Mouse (Mus musculus) R1 (cell line): ENCODE results near the gene Adgrl2.
A peak's percentile ranks its signal among the peaks of the same experiment; 100 is the strongest.

Source experiments
- DNase-seq: peaks from one replicate; pipeline ENCODE4 v3.0.0-alpha.2; 2018; ENCODE audit warnings: low read depth, low spot score

Adgrl2 gene

GRCm38 (mm10) chr3:148977124-148977529 is 13.2 kb downstream of the Adgrl2 start:
- peak; percentile 6 for DNase-seq

DNA sequence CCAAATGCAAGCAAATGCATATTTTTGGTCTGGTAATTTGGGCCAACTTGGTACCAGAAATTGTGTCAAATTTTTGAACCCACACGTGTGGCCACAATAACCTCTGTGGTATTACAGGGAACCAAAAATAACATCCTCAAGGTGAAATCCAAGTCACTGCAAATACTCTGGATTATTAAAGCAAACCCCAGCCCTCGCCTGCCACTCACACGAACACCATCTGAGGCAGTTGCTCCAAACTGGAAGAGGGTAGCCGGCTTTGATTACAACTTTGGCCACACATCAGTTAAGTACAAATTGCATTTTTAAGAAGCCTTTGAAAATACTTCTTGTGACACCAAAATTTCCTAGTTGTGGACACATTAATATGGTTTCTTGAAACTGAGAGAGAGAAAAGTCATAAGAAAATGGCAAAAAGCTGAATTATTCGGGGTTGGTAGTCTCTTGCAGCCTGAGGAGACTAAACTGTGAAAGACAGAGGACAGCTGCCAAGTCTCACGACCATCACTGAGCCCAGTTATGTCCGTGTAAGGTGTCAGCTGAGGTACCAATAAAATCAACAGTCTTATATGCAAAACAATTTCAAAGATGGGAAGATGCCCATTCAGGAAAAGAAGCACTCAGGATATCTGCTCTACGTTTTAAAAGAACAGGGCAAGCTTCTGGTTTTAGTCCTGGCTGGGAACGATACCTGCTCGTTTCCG is 18.3 kb downstream of the Adgrl2 start:
- DNase-seq, result no peak

DNA sequence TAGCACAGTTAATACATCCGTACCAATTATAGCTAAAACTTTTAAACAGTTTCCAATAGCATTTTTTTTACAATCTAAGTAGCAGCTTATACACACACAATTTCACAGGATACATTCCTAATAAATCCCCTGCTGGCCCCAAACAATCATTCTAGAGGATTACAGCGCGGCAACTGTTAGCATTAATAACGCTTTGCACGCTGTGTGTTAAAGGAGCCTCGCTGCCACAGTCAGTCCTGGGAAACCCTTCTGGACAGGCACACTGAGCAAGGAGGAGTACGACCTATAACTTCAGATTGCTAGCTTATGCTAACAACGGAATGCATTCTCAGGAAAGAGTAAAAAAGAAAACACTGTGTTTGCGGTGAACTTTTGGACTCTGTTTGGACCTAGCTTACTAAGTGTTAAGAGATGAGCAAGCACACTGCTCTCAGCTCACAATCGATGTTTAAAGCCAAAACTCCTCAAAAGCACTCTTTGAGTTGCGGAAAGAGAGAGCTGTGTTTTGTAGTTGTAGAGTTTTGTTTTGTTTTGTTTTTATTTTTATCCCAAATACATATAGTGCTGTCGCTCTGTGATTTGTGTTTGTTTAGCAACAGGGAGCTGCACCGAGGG is 25.3 kb downstream of the Adgrl2 start:
- no peak for DNase-seq

DNA sequence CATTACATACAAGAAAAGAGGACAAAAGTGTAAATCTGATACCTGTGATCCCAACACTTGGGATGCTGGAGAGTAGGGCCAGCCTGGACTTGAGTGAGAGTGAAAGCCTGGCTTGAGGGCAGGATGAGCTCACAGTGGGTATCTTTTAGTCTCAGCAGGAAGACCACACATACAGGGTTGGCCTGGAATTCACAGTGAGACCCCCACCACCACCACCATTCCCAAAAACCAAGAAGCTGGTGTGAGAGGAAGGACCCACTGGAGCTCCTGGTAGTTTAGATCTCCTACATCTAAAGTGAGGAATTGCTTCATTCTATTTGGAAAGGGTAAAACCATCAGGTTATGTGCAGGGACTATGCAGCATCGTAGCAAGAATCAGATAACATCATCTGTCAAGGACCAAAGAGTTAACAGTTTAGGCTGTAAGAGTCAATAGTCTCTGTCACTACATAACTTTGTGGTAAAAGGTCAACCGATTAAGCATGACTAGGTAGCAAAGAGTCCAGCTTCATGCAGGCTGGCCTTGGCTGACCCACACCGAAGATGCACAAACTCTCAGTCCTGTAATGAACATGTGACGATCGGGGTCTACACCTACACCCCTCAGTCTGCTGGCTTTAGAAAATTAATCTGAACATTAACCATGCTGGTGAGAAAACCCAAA is 26.8 kb downstream of the Adgrl2 start:
- DNase-seq, result no peak

- DNase-seq, result no peak
Observed at GRCm38 (mm10) chr3:148961611-148962010, 28.7 kb downstream of the Adgrl2 start.

GRCm38 (mm10) chr3:148960751-148961289 is 29.5 kb downstream of the Adgrl2 start:
- no peak for DNase-seq

GRCm38 (mm10) chr3:148960215-148960614 is 30.1 kb downstream of the Adgrl2 start:
- DNase-seq, result no peak

DNA sequence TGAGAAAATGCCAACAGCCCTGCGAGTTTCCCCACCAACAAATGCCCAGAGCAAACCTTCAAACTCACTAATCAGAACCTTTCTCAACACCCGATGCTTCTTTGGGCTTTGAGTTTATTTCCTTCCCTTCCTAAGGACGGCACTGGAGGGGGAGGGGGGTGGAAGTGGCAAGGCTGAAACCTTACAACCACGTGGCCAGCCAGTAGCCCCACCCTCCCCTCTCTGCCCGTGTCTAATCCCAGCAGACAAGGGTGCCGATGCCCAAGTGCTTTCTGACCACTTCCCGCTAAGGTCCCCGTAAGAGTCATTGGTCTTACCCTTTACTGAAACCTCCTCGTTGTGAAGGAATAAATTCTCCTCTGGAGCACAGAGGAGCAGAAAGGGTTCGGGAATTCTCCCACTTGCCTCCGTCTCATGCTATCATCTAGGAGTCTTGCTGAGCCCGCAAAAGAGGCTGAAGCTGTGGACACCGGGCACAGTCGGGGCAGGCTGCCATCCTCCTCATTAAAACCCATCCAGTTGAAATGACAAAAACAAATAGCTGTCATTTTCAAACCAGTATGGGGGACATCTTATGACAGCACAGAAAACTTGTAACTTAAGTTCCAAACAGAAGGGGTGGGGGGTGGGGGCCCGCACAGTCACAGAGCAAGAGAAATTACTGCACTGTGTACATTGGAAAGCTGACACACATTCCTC is 30.9 kb downstream of the Adgrl2 start:
- DNase-seq, result no peak

DNA sequence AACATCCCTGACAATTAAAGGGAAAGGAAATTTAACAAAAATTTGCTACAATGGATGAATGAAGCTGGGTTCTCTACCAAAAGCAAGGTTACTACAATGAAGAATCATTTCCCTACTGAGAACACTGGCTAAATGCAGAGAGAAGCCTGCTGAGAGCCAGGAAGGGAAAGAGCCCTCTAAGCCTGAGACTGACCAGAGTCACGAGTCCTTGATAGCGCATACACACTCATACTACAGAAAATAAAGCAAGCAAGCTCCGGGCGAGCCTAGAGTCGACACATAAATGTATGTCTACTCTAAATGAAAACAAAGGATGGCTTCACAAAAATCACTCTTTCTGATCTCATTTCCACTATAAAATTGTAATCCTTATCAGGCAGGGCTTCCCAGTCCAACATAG is 31.6 kb downstream of the Adgrl2 start:
- no peak for DNase-seq

- no peak for DNase-seq
Observed at GRCm38 (mm10) chr3:148958185-148958584, 32.2 kb downstream of the Adgrl2 start.

GRCm38 (mm10) chr3:148956887-148957286 is 33.5 kb downstream of the Adgrl2 start:
- DNase-seq, result no peak

GRCm38 (mm10) chr3:148949796-148950195 is 40.6 kb downstream of the Adgrl2 start:
- DNase-seq, result no peak

- DNase-seq, result no peak
Observed at GRCm38 (mm10) chr3:148947805-148948405, 42.5 kb downstream of the Adgrl2 start.

DNA sequence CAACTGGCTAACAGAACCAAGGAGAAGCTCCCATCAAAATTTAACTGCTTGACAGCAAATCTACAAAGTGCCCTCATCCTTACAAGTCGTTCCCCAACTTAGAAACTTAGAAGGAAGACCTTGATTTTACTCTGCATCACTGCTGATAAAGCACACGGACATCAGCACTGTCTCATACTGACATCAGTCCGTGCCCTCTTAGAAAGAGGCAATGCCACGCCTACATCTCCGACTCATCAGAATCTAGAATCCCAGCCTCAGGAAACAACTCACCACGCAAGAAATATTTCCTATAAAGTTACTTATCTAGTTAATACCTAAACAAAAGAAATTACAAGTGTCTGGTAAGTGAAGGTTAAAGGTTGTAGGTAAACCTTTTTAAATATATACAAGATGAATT is 43.1 kb downstream of the Adgrl2 start:
- DNase-seq, result no peak

- DNase-seq, result no peak
Observed at GRCm38 (mm10) chr3:148945534-148945933, 44.8 kb downstream of the Adgrl2 start.

- no peak for DNase-seq
Observed at GRCm38 (mm10) chr3:148939457-148939856, 50.9 kb downstream of the Adgrl2 start.

DNA sequence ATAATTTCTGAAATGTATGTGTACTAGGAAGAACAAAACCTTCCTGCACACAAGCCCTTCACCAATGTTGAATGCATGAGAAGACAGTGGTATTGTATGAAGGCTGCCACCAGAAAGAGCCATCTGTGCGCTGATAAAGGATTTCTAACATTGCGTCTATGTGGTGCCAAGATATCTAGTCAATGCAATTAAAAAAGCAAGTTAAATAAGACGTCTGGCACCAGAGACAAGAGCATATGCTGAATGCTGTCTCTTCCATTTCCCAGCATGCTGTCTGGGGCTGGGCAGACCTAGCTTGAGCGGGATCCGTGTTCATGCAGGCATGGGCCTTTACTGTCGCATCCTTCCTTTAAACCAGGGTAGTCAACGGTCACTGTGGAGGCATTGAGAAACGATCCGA is 55.3 kb downstream of the Adgrl2 start:
- no peak for DNase-seq

GRCm38 (mm10) chr3:148934279-148934678 is 56.1 kb downstream of the Adgrl2 start:
- no peak for DNase-seq

DNA sequence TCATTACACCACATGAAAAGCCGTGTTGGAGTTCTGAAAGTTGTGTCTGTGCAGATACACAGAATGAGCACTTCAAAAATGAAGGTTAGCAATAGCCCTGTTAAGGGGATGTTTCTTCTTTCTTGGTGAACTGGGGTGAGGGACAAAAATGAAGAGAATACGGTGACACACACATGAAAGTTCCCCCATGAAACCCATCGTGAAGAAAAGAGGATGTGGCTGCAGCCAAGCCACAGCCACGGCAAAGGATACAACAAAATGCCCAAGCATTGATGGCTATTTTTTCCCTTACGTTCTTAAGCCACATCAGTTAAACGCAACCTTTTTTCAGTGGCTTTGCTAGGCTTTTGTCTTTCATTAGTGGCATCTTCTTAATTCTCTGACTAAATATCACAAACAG is 57.2 kb downstream of the Adgrl2 start:
- DNase-seq, result no peak

GRCm38 (mm10) chr3:148930913-148931312 is 59.4 kb downstream of the Adgrl2 start:
- DNase-seq, result no peak

DNA sequence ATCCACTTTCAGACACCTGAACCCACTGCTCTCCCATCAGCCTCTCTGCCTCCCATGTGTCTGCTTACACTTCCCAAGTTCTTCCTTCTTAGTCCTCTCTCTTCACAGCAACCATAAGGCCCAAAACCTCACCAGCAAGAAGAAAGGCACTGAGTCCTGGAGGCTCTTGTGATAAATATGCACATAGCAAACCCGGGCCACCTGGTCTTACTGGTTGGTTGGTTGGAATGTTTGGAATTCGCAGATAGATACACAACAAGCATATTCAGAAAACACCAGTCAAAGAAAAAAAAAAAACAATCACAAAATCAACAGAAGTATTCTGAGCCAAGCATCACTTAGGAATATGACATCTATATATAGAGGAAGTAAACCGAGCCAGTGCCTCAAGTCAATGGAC is 64.0 kb downstream of the Adgrl2 start:
- DNase-seq, result no peak
